Mouse (Mus musculus) heart, adult 10 weeks (tissue): Measurements from ENCODE around the gene Gm21905. TPM values are rescaled to one million over a fixed set of nuclear protein-coding genes. Genes with fewer than 3 reads are reported as not detected.

Experiments
- polyA plus RNA-seq: library from polyadenylated mRNA; stranded (reverse); fragments of 350-450 nt; fragmentation: Illumina TruSeq; extraction: RNeasy Lipid Tissue Mini Kit (QIAGEN cat#74804); gene quantifications from one replicate; pipeline ENCODE4 v1.2.3, GENCODE M21; 2014; ENCODE audit warnings: low read depth, low replicate concordance

The Gm21905 gene
- polyA plus RNA-seq = not detected

DNA sequence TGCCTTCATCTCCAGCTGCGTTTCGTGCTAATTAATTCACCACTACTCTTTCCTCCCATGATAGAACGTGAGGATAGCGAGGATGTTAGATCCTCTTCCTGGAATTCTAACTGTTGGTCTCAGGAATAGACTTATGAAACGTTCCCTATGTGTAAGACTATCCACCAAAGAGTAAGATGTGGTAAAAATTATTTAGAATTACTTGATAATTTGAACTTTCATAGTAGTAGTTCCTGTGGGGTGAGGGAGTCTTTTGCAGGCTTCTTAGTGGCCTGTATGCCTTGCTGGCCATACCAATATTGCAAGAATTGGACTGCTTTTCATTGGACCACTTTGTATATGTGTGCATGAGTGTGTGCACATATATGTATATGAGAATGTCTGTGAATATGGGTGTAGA lies at the start of gene Gm21905:
Gm21905 (minus strand) TSS at position 101 of the 400 bp plus-strand sequence.

DNA sequence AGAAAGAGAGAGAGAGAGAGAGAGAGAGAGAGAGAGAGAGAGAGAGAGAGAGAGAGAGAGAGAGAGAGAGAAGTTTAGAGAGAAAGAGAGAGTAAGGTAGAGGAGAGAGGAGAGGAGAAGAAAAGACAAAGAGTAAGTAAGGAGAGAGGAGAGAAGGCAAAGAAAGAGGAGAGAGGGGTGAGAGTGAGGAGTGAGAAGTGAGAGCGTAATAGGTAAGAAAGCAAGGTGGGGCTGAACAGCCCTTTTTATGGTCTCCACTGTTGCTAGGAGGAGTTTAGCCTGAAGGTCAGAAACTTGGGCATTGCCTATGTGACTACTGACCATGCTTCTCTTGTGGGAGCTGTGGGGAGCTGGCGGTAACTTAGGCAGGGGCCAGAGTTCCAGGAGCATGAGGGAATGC lies 4.9 kb downstream of the Gm21905 start, which contains the start of gene Gm5108:
Gm5108 (plus strand) TSS at position 301 of the 400 bp plus-strand sequence.

Other genes starting within 250 kb of the Gm21905 start
- 15.4 TPM for gene Atp8a1, start 99.0 kb downstream of the Gm21905 start, polyA plus RNA-seq
- gene Gm5108, start 4.8 kb downstream of the Gm21905 start, polyA plus RNA-seq = not detected
- gene Grxcr1, start 85.4 kb upstream of the Gm21905 start, polyA plus RNA-seq = not detected